Mouse (Mus musculus): Measurements from ENCODE around the gene Gipc2. TPM values are rescaled to one million over a fixed set of nuclear protein-coding genes. Genes with fewer than 3 reads are reported as not detected.
A peak's percentile ranks its signal among the peaks of the same experiment; 100 is the strongest.

The Gipc2 gene
- polyA plus RNA-seq, 1 experiment from 2014 or later = 2.1 TPM

GRCm38 (mm10) chr3:152163320-152163719, 2.7 kb downstream of the Gipc2 start:
- Histone ChIP-seq H3K9ac (no peak overlapping the region), H3K27me3 (peaks cover 11% of the 10 kb centered on the region), H3K4me1 (peaks cover 26% of the 10 kb centered on the region), H3K27ac (no peak overlapping the region), H3K9me3 (replicated peaks) (no peaks in the 10 kb centered on the region), H3K36me3 (ENCODE audit: poor library complexity, severe bottlenecking) (no peaks in the 10 kb centered on the region), H3K4me3 (no peak overlapping the region), H3K4me2 (no peak overlapping the region)
- 91% methylated on average over 8 of the region's 8 CpGs for WGBS
- no peak for ATAC-seq

- H3K9me3 ChIP-seq (replicated peaks) = no peaks in the 10 kb centered on the region
- H3K4me1 ChIP-seq = peaks cover 9% of the 10 kb centered on the region
- no peak for ATAC-seq
- H3K27me3 ChIP-seq = peaks cover 6% of the 10 kb centered on the region
- H3K4me2 ChIP-seq = no peak overlapping the region
- H3K36me3 ChIP-seq (ENCODE audit: poor library complexity, severe bottlenecking) = no peaks in the 10 kb centered on the region
- H3K27ac ChIP-seq = no peak overlapping the region
- H3K4me3 ChIP-seq = no peak overlapping the region
- H3K9ac ChIP-seq = no peak overlapping the region
- 65% methylated on average over 4 of the region's 4 CpGs for WGBS
These were observed 5.4 kb downstream of the Gipc2 start for GRCm38 (mm10) chr3:152160607-152161006.

- H3K9ac ChIP-seq = no peak overlapping the region
- H3K36me3 ChIP-seq (ENCODE audit: poor library complexity, severe bottlenecking) = no peaks in the 10 kb centered on the region
- no peak overlapping the region for H3K4me2 ChIP-seq
- ATAC-seq = peak; percentile 19; the same call in 1 of the 2 replicates
- no peak overlapping the region for H3K4me3 ChIP-seq
- no peak overlapping the region for H3K27ac ChIP-seq
- peaks cover 5% of the 10 kb centered on the region; the same call in 1 of the 2 replicates for H3K4me1 ChIP-seq
- no peaks in the 10 kb centered on the region; the same call in none of the 2 replicates for H3K27me3 ChIP-seq
- no peaks in the 10 kb centered on the region for H3K9me3 ChIP-seq (replicated peaks)
These were observed 6.7 kb downstream of the Gipc2 start for GRCm38 (mm10) chr3:152159321-152159720.

GRCm38 (mm10) chr3:152158344-152159291, 7.4 kb downstream of the Gipc2 start:
- H3K36me3 ChIP-seq (ENCODE audit: poor library complexity, severe bottlenecking) = no peaks in the 10 kb centered on the region
- H3K9ac ChIP-seq = no peak overlapping the region
- peak; percentile 79 for ATAC-seq
- H3K27me3 ChIP-seq = no peaks in the 10 kb centered on the region; the same call in none of the 2 replicates
- no peak overlapping the region for H3K4me3 ChIP-seq
- H3K9me3 ChIP-seq (replicated peaks) = no peaks in the 10 kb centered on the region
- 54% methylated on average over 10 of the region's 10 CpGs for WGBS
- no peak overlapping the region for H3K27ac ChIP-seq
- peaks cover 5% of the 10 kb centered on the region; the same call in 1 of the 2 replicates for H3K4me1 ChIP-seq
- H3K4me2 ChIP-seq = no peak overlapping the region

- Histone ChIP-seq H3K4me1 (peaks cover 5% of the 10 kb centered on the region; the same call in 1 of the 2 replicates), H3K9ac (no peak overlapping the region), H3K4me2 (no peak overlapping the region), H3K9me3 (replicated peaks) (no peaks in the 10 kb centered on the region), H3K27ac (no peak overlapping the region), H3K4me3 (no peak overlapping the region), H3K27me3 (no peaks in the 10 kb centered on the region), H3K36me3 (ENCODE audit: poor library complexity, severe bottlenecking) (no peaks in the 10 kb centered on the region)
- no peak for ATAC-seq
- 79% methylated on average over 23 of the region's 23 CpGs for WGBS
These were observed 9.1 kb downstream of the Gipc2 start for GRCm38 (mm10) chr3:152156816-152157496.

- H3K36me3 ChIP-seq (ENCODE audit: poor library complexity, severe bottlenecking) = no peaks in the 10 kb centered on the region
- H3K4me2 ChIP-seq = no peak overlapping the region
- H3K27me3 ChIP-seq = no peaks in the 10 kb centered on the region
- H3K27ac ChIP-seq = no peak overlapping the region
- no peak overlapping the region for H3K9ac ChIP-seq
- H3K4me1 ChIP-seq = peaks cover 5% of the 10 kb centered on the region; the same call in 1 of the 2 replicates
- H3K9me3 ChIP-seq (replicated peaks) = no peaks in the 10 kb centered on the region
- peak; percentile 61; the same call in 1 of the 2 replicates for ATAC-seq
- H3K4me3 ChIP-seq = no peak overlapping the region
- 42% methylated on average over 11 of the region's 11 CpGs for WGBS
These were observed 10.6 kb downstream of the Gipc2 start for GRCm38 (mm10) chr3:152155296-152155948.

- no peak overlapping the region for H3K4me3 ChIP-seq
- H3K27ac ChIP-seq = no peak overlapping the region
- H3K9ac ChIP-seq = no peak overlapping the region
- no peaks in the 10 kb centered on the region for H3K36me3 ChIP-seq (ENCODE audit: poor library complexity, severe bottlenecking)
- no peak overlapping the region for H3K4me2 ChIP-seq
- 91% methylated on average over 5 of the region's 5 CpGs for WGBS
- ATAC-seq = no peak
- H3K27me3 ChIP-seq = no peaks in the 10 kb centered on the region
- H3K9me3 ChIP-seq (replicated peaks) = no peaks in the 10 kb centered on the region
- H3K4me1 ChIP-seq = no peaks in the 10 kb centered on the region
These were observed 11.9 kb downstream of the Gipc2 start for GRCm38 (mm10) chr3:152154095-152154494.

- Histone ChIP-seq H3K27ac (no peak overlapping the region), H3K9me3 (replicated peaks) (no peaks in the 10 kb centered on the region), H3K4me1 (no peaks in the 10 kb centered on the region), H3K4me3 (no peak overlapping the region), H3K9ac (no peak overlapping the region), H3K36me3 (ENCODE audit: poor library complexity, severe bottlenecking) (no peaks in the 10 kb centered on the region), H3K27me3 (no peaks in the 10 kb centered on the region), H3K4me2 (no peak overlapping the region)
- ATAC-seq = no peak
- WGBS = 89% methylated on average over 2 of the region's 2 CpGs
These were observed 12.9 kb downstream of the Gipc2 start for GRCm38 (mm10) chr3:152153152-152153551.

GRCm38 (mm10) chr3:152152483-152152804, 13.6 kb downstream of the Gipc2 start:
- Histone ChIP-seq H3K27ac (no peak overlapping the region), H3K9me3 (replicated peaks) (no peaks in the 10 kb centered on the region), H3K36me3 (ENCODE audit: poor library complexity, severe bottlenecking) (no peaks in the 10 kb centered on the region), H3K27me3 (no peaks in the 10 kb centered on the region), H3K9ac (no peak overlapping the region), H3K4me3 (no peak overlapping the region), H3K4me2 (no peak overlapping the region), H3K4me1 (no peaks in the 10 kb centered on the region)
- no peak for ATAC-seq
- WGBS = 100% methylated on average over 1 of the region's 1 CpGs

GRCm38 (mm10) chr3:152151725-152152482, 14.1 kb downstream of the Gipc2 start:
- no peaks in the 10 kb centered on the region for H3K4me1 ChIP-seq
- no peaks in the 10 kb centered on the region for H3K36me3 ChIP-seq (ENCODE audit: poor library complexity, severe bottlenecking)
- no peaks in the 10 kb centered on the region for H3K27me3 ChIP-seq
- H3K9me3 ChIP-seq (replicated peaks) = no peaks in the 10 kb centered on the region
- WGBS = 53% methylated on average over 29 of the region's 29 CpGs
- H3K4me2 ChIP-seq = peak overlapping the region; percentile 41
- H3K9ac ChIP-seq = no peak overlapping the region
- ATAC-seq = peak; percentile 50
- H3K4me3 ChIP-seq = no peak overlapping the region
- no peak overlapping the region for H3K27ac ChIP-seq

- ATAC-seq = no peak
- Histone ChIP-seq H3K36me3 (ENCODE audit: poor library complexity, severe bottlenecking) (no peaks in the 10 kb centered on the region), H3K4me2 (no peak overlapping the region), H3K4me1 (no peaks in the 10 kb centered on the region), H3K9ac (no peak overlapping the region), H3K9me3 (replicated peaks) (no peaks in the 10 kb centered on the region), H3K27me3 (no peaks in the 10 kb centered on the region), H3K4me3 (no peak overlapping the region), H3K27ac (no peak overlapping the region)
- WGBS = 79% methylated on average over 3 of the region's 3 CpGs
These were observed 16.2 kb downstream of the Gipc2 start for GRCm38 (mm10) chr3:152149863-152150262.

Measured in forebrain, embryonic 13.5 days (tissue).